In the genomic region with DNA sequence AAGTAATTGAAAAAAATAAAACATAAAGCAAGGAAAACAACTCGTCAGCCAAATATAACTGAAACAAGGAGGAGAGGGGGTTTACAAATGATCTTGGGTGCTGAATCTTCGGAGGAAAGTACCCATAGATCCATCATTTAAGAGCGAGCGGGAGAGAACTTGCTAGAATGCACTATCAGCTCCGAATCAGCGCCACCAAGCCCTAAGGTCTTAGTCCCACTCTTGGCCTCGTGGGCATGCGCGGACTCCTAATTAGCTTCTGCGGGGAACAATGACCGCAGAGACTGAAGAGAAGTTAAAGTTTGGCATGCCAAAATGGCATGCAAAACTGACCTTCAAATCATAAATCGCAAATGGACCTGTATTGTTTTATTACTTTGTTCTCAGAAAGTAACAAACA, we compare ENCODE assay signal across 10 mouse cellular contexts. TPM values are rescaled to one million over a fixed set of nuclear protein-coding genes. Genes with fewer than 3 reads are reported as not detected.
DNase-seq lines count a peak whose midpoint lies in the region; ATAC-seq lines count a peak whose summit lies in the region.
"Had no signal": no experiment of that assay in that cellular context is flagged by ENCODE, and none has a peak within 500 bp of the region (broad histone marks: within the 10 kb centered on the region; RNA-seq: fewer than 3 reads in every experiment).

No protein-coding gene starts in this region.

- no peaks in the 10 kb centered on the region for H3K9me3 ChIP-seq in lung, embryonic 15.5 days
- no peaks in the 10 kb centered on the region for H3K9me3 ChIP-seq in embryonic facial prominence, embryonic 13.5 days
- no peaks in the 10 kb centered on the region for H3K9me3 ChIP-seq in intestine, embryonic 15.5 days

- no peaks in the 10 kb centered on the region for H3K36me3 ChIP-seq in lung, embryonic 15.5 days
- no peaks in the 10 kb centered on the region for H3K36me3 ChIP-seq in embryonic facial prominence, embryonic 13.5 days
- no peaks in the 10 kb centered on the region for H3K36me3 ChIP-seq in intestine, embryonic 15.5 days
- no peaks in the 10 kb centered on the region for H3K36me3 ChIP-seq in splenic B cell, adult 2 months (ENCODE audit: control insufficient read depth, insufficient read depth, low read length, poor library complexity, severe bottlenecking)

- H3K4me1 ChIP-seq in lung, embryonic 15.5 days: peaks cover 38% of the 10 kb centered on the region
- peaks cover 62% of the 10 kb centered on the region for H3K4me1 ChIP-seq in embryonic facial prominence, embryonic 13.5 days
- 0 out of 2 replicates have a peak, but pooled peaks cover 13% of the 10 kb centered on the region for H3K4me1 ChIP-seq in intestine, embryonic 15.5 days (replicated peaks)

- H3K27ac ChIP-seq in lung, embryonic 15.5 days: no peak overlapping the region; the same call in 1 of the 2 replicates
- H3K27ac ChIP-seq in embryonic facial prominence, embryonic 13.5 days: no peak overlapping the region
- H3K27ac ChIP-seq in intestine, embryonic 15.5 days: no peak overlapping the region

- H3K27me3 ChIP-seq in lung, embryonic 15.5 days: 0 out of 2 replicates have a peak, but pooled peaks cover 8% of the 10 kb centered on the region
- H3K27me3 ChIP-seq in embryonic facial prominence, embryonic 13.5 days: 0 out of 2 replicates have a peak, but pooled peaks cover 3% of the 10 kb centered on the region
- no peaks in the 10 kb centered on the region for H3K27me3 ChIP-seq in intestine, embryonic 15.5 days (replicated peaks)
- no peaks in the 10 kb centered on the region for H3K27me3 ChIP-seq in splenic B cell, adult 2 months (ENCODE audit: control insufficient read depth, insufficient read depth, low read length, poor library complexity, severe bottlenecking)

- H3K4me2 ChIP-seq in lung, embryonic 15.5 days: peak overlapping the region; percentile 97
- peak overlapping the region; percentile 99 for H3K4me2 ChIP-seq in embryonic facial prominence, embryonic 13.5 days
- H3K4me2 ChIP-seq in intestine, embryonic 15.5 days (replicated peaks): peak overlapping the region; percentile 99

- peak overlapping the region; percentile 61 for H3K9ac ChIP-seq in lung, embryonic 15.5 days
- H3K9ac ChIP-seq in embryonic facial prominence, embryonic 13.5 days: peak overlapping the region; percentile 90
- no peak overlapping the region for H3K9ac ChIP-seq in intestine, embryonic 15.5 days

- 37% methylated on average over 12 of the region's 12 CpGs for WGBS in lung, embryonic 15.5 days
- WGBS in embryonic facial prominence, embryonic 13.5 days: 35% methylated on average over 12 of the region's 12 CpGs
- WGBS in intestine, embryonic 15.5 days: 56% methylated on average over 12 of the region's 12 CpGs

- peak overlapping the region; percentile 66 for H3K4me3 ChIP-seq in lung, embryonic 15.5 days
- peak overlapping the region; percentile 77 for H3K4me3 ChIP-seq in embryonic facial prominence, embryonic 13.5 days
- H3K4me3 ChIP-seq in intestine, embryonic 15.5 days (replicated peaks): peak overlapping the region; percentile 69

- no peak for DNase-seq in lung, postnatal 25 days (ENCODE audit: low spot score)
- DNase-seq in splenic B cell, adult 2 months (ENCODE audit: low read depth, low spot score): peak; percentile 10
- no peak for DNase-seq in right cerebral cortex, postnatal 25 days
- DNase-seq in T-cell, adult 2 months (ENCODE audit: low spot score): no peak
- DNase-seq in frontal cortex, postnatal 14 days (ENCODE audit: low spot score in 2 of 2): no peak
- DNase-seq: adrenal gland, adult 2 months; gastrocnemius, postnatal 25 days had no signal

- no peak for ATAC-seq in lung, embryonic 15.5 days (ENCODE audit: borderline replicate concordance, extremely low read depth, low FRiP score, low TSS enrichment)
- ATAC-seq in embryonic facial prominence, embryonic 13.5 days (ENCODE audit: insufficient number of reproducible peaks, insufficient read depth, low FRiP score, low TSS enrichment, low read depth): no peak
- ATAC-seq in intestine, embryonic 15.5 days: no peak

RNA-seq across cellular contexts. Expression of a gene that starts 2.2 kb away (rescaled TPM):
- 133 and 147 TPM in 2 replicates for polyA plus RNA-seq in lung, embryonic 15.5 days (2015; fragmentation: Nextera tagmentation; extraction: Ambion mirVana)
- 148 TPM in 2 replicates for polyA plus RNA-seq in embryonic facial prominence, embryonic 13.5 days (2015; fragmentation: Nextera tagmentation; extraction: Ambion mirVana)
- 74.8 and 76.0 TPM in 2 replicates for polyA plus RNA-seq in intestine, embryonic 15.5 days (2015; fragmentation: Nextera tagmentation; extraction: Ambion mirVana)
